Mouse (Mus musculus): ENCODE measurements around the gene Fam118b.

Gene Fam118b

DNA sequence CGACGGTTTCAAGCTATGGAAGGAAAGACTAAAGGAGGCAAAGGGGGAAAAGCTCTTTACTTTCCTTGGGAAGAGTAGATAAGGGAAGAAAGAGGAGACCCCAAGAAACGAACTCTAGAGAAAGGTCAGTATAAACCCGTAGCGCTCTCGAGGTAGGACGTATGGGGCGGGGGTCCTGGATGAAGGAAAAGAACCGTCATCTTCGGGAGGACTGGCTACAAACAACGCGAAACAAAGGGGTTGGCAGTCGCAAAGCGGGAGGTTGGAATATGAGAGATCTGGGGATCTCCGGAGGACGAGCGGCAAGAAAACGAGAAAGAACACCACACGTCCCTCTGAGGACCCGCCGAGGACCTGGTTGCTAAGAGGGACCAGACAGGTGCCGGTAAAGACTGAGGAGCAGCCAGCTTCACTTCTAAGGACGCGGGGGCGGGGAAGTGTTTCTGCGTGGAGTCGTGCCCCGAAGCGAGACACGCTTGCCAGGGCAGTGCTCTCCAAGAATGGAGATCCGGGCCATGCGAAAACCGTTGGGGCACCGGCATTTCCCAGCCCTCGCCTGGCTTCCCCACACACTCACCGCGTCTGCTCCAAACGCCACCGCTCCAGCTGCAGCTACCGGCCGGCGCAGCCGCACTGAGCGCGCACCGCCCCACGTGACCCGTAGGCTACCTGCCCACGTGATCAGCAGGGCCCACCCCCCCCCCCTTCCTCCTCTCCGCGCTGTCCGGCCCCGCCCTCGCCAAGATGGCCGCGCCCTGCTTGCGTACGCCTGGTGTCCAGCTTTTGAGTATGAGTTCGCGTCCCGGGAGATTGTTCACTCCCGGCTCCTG lies at the start of gene Fam118b, which contains the start of gene Rpusd4:
Gene Fam118b, minus strand, starts transcription at position 660 of the 830 bp plus-strand sequence.
Gene Rpusd4, plus strand, starts transcription at position 720 of the 830 bp plus-strand sequence.
- DNase-seq, result peak; percentile 99

DNA sequence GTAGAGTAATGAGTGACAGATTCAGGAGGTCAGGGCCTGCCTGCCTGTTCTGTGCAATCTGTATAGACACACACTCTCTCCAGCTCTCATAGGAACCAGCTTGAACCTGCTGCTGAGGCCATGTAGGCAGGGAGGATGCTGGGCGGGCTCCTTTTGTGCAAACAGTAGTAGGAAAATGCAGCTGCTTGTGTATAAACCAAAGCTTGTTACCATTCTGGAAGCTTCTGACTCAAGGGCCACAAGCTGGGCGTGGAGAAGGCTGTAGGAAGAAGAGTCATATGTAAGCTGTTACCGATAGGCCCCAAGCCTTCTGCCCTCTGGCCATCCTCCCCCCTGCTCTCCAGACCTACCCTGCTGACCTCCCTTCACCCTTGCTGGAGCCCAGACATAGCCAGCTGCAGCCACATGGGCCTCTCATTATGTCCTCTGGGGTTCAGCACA lies 49.2 kb upstream of the Fam118b start:
- peak; percentile 97 for DNase-seq

DNA sequence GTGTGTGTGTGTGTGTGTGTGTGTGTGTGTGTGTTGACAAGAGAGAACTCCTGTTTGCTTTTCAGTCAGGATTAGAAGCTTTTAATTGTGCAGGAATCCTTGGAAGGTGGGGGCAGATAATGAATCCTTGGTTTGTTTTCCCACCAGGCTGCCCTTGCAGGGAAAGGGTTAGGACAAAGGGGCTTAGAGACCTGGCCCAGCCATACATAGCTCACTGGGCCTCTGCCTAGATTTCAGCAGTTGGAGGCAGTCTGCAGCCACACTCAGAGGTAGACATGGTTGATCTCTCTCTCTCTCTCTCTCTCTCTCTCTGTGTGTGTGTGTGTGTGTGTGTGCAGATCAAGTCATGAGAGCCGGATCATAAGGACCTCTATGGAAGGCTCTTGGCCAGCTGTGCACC lies 46.6 kb upstream of the Fam118b start:
- no peak for DNase-seq

DNA sequence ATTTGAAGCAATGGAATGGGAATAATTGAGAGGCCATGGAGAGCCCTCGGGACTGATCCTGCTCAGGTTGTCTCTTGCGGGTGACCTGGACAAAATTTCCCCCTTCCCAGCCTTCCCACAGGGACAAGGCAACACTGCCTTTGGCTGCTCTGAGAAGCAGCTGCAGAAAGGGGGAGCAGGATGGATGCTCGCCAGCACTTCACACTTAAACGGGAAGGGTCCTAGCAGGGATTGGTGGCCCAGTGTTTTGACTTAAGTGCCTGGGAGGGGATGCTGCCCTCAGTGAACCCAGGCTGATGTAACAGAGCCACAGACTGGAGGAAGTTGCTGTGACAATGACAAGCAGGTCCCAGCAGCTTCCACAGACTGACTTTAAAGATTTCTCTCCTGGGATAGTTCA lies 46.0 kb upstream of the Fam118b start:
- no peak for DNase-seq

DNA sequence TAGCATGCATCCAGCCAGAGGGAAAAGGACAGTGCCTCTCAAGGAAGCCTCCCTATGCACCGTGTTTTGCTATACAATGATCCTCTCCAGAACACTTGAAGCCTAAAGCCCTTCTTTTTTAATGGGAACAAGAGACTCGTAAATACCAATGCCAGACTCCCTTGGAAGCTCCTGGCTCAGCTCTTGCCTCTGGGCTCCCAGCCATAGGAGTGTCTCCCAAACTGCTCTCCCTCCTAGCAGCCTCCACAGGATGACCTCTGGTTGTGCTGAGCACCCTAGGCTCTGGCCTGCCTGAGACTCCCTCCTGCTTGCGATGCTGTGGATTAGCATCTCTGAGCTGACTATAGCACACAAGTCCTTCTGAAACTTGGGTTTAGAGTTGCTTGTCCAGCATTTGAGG lies 44.9 kb upstream of the Fam118b start:
- peak; percentile 97 for DNase-seq

DNA sequence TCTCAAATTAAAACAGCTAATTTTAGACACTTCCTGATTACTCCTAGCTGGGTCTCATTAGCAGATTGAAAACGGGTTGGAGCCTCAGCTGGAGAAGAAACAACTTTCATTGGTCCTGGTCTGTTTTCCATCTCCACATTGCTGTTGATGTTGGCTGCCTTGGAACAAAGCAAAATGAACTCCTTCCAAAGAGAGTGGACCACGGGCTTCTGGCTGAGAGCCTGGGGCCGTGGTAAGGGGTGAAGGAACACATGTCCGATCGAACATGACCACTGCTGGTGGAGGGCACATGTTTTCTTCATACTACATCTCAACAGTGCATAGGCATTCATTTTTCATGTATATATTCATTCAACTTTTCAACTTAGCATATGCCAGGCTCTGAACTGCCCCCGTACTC lies 42.8 kb upstream of the Fam118b start:
- DNase-seq, result peak; percentile 91

DNA sequence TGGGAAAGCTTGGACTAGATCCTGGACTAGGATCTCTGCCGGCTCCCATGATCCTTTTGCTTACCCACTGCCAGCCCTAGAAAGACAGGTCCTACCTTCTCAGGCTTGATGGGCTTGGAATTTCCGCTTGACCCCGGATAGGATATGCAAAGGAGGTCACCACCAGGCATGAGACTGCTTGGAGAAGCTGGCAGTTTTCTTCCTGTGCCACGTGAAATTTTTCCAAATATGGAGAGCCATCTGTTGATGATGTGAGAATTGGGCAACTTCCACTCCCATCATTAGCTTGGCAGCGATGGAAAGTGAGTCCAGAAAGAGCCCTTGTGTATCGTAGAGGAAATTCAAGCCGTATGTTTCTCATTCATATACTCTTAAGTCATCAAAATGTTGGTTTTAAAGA lies 39.9 kb upstream of the Fam118b start:
- DNase-seq, result no peak

DNA sequence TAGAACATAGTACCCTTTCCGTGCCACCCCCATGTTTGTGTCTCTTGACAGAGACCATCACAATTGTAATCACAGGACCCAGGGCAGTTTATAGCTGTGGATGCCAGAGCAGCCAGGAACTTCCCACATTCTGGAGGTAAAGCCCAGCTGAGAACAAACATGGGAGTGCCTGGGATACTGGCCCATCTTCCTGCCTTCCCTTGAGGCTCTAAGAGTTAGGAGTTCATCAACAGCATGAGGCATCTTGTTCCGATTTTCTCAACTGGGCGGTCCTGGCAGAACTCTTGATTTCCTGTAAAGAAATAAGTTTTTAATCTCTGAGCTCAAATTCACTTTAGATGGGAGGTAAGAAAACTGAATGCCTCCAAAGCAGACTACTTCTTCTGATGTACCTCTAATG lies 34.6 kb upstream of the Fam118b start:
- no peak for DNase-seq

DNA sequence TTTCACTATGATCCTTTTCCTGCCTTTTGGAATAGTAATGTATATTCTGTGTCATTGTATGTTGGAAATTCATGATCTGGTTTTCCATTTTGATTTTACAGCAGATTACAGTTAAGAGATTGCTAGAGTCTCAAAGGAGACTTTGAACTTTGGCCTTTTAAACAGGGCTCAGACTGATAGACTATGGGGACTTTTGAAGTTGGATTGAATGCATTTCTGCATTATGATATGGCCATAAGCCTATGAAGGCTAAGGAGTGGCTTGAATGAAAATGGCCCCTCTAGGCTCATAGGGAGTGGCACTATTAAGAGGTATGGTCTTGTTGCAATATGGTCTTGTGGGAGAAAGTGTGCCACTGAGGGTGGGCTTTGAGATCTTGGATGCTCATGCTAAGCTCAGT lies 30.2 kb upstream of the Fam118b start:
- DNase-seq, result no peak

DNA sequence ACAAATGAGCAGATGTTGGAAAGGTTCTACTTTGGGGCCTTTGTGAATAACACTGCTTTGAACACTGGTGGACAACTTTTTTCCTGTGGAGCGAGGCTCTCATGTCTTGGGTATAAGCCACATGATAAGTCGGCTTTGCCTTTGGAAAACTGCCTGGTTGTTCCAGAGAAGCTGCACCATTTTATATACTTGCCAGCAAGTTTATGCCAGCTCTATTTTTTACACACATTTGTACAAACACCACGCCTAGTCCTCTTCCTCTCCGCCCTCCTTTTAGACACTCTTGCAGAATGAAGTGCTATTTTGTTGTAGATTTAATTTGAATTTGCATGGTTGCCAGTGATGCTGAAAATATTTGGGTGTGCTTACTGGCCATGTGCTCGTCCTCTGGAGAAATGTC lies 25.9 kb upstream of the Fam118b start:
- peak; percentile 95 for DNase-seq

DNA sequence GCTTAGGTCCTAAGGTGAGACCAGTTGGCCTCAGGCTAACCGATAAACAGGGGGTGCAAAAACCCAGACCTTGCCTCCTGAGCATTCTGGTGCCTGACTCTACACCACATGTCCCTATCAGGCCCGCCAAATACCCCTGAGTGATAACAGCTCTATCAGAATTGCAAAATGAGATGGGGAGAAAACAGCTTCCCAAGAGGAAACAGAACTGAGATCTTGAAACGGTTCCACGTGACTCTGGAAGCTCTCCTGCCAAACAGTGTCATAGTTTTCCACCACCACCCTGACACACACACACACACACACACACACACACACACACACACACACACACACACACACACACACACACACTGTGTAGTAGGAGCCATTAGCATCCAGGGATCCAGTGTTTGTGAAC lies 23.3 kb upstream of the Fam118b start:
- peak; percentile 95 for DNase-seq

DNA sequence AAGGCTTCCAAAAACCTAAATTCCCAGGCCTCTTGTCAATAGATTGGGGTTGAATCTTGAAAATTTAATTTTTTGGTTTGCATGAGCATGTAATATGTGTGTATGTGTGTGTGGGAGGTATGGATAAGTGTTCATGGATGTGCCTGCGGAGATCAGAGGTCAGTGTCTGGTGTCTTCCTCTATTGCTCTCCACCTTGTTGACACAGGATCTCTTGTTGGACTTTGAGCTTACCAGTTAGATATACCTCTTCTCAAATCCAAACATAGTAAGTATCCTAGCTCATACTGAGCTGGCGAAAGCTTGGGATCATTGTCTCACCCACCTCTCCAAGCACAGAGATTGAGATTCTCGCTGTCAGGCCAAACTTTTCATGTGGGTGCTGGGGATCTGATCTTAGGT lies 22.8 kb upstream of the Fam118b start:
- DNase-seq, result no peak

DNA sequence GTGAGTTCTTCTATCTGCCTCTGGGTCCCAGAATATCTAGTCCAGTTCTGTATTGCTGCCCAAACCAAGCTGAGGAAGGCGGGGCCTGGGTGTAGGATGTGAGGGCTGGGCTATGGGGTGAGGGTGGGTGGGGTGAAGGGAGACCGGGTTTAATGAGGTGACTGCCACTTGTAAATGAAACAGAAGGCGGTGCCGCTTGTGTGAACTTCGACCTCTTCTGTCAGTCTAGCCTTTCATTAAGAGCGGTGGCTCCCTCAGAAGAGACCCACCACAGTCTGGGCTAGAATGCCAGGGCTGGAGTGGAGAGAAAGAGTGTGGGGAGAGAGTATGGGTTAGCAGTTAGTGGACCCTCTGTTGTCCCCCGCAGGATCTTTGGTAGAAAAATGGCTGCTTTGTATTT lies 22.4 kb upstream of the Fam118b start:
- DNase-seq, result peak; percentile 83

DNA sequence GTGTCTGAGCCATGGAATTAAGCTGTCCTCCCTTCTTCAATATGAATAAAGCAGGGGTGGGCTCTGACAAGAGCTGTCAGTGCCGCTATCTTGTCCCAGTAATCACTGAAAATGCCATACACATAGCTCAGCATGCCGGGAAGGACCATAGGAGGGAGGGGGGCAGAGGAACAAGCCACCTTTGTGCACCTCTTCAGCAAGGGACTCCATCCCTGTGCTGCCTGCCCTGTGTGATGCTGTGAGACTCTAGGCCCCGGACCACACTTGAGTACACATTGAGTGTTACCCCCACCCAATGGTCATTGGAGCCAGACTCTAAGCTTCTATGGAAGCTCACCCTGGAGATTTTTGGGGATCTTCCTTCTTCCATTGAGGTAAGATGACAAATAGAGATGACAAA lies 18.7 kb upstream of the Fam118b start:
- DNase-seq, result peak; percentile 90

DNA sequence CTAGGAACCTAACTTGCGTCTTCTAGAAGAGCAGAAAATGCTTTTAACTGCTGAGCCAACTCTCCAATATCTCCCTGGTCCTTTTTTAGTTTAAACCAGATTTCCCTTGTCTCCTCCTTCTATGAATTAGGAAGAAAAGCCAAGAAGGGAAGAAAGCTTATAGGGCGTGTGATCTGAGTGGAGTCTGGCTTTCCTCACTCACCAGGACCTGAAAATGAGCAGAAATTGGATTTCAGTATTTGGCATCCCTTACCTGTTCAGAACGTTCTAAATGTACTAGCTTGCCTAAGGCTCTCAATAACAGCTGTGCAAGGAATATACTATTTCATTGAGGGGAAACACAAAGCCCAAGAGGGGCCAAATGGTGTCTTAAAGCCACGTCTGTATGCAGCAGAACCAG lies 16.7 kb upstream of the Fam118b start:
- no peak for DNase-seq

DNA sequence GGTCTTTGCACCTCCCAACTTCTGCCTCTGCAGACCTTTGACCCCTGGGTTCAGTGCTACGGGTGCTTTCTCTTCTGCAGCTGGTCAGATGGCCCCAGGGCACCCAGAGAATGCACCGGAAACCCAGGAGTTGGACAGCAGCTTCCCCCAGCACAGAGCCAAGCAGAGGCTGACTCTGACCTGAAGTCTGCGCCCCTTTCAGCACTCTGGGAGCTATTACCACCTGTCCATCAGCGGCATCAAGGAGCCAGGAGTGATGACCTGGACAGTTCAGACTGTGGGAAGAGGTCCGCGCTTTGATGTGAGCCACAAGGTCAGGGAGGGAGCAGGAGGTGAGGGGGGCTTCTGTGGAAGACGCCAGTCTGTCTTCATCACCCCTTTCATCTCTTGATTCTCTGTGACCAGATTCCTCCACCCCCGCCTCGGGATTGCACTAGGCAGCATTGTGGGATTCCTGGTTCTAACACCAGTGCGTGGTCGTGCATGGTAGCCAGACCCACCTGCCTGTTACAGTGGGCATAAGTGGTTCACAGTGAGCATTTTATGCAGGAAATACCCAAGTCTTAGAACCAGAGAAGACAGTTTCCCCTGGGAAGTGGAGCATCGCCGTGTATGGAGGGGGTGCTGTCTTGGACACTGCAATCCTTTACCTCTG lies 15.9 kb upstream of the Fam118b start:
- peak; percentile 93 for DNase-seq

DNA sequence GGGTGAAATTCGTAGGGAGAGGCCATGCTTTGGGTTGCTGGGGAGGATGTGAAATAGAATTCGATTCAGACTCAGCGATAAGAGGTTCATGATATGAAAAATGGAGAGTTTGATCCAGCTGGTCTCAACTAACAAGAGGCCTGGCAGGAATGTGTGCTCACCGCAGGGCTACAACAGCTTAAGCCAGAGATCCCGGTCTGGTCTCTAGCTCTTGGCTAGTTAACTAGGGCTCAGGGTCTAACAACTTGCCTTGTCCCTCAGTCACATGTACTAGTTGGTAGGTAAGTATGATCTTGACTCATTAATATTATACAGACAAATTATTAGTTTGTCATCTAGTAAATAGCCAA lies 15.2 kb upstream of the Fam118b start:
- peak; percentile 95 for DNase-seq

DNA sequence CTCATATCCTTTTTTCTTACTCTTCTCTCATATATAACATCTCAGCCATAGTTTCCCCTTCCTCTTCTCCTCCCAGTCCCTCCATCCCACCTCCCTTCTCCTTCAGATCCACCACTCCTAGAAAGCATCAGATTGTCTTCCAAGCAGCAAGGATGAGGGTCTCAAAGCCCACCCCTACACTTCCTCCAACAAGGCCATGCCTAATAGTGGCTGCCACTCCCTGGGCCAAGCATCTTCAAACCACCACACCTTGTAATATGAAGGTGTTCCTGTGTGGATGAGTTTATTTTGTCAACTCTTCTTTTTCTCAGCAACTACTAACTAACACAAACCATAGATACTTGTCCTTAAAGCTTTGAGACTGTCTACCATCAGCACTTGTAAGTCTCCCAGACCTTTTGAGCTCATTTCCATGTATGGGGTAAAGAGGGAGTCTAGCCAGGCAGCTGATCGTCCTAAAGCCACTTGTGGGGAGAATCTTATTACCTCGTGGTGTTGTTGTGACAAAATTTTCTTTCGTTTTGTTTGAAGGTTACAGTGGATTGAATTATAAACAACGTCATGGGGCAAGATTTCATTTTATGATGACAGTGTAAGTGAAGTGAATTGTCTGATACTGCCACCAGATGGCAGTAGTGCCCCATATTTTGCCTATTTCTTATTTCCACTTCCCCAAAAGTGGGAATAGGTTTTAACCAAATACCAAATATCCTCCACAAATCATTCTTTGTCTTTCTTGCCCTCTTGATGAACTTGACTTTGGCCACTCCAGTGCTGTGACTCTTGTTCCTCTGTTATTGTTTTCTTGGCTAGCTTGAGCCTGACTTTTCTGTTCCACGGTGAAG lies 14.6 kb upstream of the Fam118b start:
- DNase-seq, result peak; percentile 64

DNA sequence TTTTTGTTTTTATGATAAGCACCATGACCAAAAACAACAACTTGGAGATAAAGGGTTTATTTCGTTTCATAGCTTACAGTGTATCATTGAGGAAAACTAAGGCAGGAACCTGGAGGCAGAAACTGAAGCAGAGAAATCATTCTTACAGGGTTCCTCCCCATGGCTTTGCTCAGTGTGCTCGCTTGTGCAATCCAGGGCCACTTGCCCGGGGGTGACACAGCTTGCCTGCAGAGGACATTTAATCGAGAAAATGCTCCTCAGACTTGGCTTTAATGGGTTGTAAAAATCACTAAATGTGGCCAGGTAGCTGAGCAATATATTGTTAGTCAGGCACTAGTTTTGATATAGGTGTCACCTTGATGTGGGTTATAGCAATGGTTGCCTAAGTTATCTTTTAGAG lies 10.8 kb upstream of the Fam118b start:
- peak; percentile 86 for DNase-seq

DNA sequence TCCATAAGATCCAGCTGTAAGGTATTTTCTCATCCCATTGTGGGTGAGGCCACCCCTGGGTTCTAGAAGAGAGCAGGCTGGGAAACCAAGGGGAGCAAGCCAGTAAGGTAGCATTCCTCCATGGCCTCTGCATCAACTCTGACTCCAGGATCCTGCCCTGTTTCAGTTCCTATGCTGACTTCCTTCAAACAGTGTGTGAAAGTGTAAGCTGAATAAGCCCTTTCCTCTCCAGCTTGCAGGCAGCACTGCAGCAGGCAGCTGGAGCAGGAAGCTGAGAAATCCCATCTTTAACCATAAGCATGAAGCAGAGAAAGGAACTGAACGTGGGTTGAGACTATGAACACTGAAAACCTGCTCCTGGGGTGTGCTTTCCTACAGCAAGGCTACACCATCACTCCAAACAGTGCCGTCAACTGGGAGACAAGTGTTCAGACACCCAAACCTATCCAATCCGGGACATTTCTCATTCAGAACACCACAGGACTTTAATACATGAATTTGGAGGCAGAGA lies 10.3 kb upstream of the Fam118b start:
- DNase-seq, result peak; percentile 93

DNA sequence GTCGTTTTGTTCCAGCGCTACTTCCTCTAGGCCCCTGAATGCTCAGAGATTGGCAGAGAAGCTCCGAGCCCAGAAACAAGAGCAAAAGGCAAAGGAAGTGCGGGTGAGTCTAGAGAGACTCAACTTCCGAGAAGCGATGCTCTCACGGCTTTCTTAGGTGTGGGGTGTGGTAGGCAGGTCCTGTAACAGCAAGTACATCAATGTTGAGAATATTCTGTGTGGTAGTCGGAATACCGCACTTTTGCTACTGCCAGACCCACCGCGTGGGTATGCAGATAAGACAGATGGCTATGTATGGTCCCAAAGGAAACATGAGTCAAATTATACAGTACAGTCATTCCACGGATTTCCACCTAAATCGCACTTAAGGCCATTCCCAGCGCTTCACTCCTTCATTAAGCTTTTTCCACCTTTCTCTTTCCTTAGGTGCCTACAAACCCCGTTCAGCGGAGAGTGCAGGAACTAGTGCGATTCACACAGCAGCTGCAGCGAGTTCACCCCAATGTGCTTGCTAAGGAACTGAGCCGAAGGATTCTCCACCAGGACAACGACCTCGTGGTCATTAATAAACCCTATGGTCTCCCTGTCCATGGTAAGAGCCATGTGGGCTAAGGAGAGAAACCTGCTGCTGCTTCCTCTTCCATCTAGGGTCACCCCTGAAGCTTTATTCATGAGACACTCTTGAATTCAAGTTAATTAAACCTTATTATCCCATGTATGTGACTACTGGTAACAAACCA lies 541 bp upstream of the Fam118b start:
- peak; percentile 86 for DNase-seq

DNA sequence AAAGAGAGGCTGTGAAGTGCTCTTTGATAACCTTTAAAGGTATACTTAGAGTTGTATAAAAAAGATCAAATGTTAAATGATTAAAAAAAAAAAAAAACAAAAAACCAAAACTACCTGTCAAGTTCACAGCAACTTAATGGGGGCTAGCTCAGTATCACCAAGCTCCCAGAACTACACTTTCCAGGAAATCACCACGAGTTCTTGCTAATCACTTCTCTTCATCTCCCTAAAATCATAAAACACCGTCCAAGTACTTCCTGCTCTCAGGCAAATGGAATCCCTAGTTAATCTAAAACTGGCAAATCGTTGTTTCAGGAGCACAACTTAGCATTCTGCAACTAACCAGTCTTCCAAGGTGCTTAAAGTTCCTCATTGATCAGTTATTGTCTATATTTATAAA lies 3.1 kb downstream of the Fam118b start:
- DNase-seq, result peak; percentile 58

DNA sequence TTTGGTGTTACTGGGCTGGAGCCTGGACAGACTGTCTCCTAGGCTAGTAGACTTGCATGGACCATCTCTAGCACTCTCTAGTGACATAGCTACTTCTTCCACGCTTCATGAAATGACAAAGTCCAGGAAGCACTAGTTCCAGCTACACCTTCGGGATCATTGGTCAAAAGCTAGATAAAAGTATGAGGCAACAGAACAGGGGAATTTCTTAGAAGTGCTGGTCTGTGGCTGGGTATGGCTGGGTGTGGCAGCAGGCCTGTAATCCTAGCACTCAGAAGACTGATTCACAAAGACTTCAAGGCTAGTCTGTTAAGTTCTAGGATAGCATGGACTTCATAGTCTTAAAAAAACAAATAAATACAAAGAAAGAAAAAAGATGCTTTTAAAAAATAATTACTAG lies 4.2 kb downstream of the Fam118b start:
- DNase-seq, result no peak

Measured in heart, adult 11 months (tissue).